Mouse (Mus musculus) adrenal gland, adult 18-20 months (tissue): ENCODE results near the gene Mrgprg. TPM values are rescaled to one million over a fixed set of nuclear protein-coding genes. Genes with fewer than 3 reads are reported as not detected.

ENCODE experiments used
- DNase-seq, 2 experiments: peaks; one replicate each; pipeline ENCODE4 v3.0.0; 2021 to 2022; ENCODE audit warnings: low spot score in 2 of 2
- long read RNA-seq, 2 experiments: library from polyadenylated mRNA; stranded (forward); transcript quantifications; one replicate each; pipeline ENCODE4 v2.0.0; 2021
- total RNA-seq, 2 experiments: library from RNA; stranded (reverse); gene quantifications; 1 replicate in 1 of 2; 2 replicates in 1 of 2; pipeline ENCODE4 v1.2.3; 2021

Gene Mrgprg
- total RNA-seq, result 1 to 10 TPM; 1.7 to 2.2 TPM
- long read RNA-seq, experiment 1, partial matches to known transcripts, result 0 of 1 reads
- long read RNA-seq, experiment 1, other reads (novel, unspliced or antisense), result 1 of 1 reads
- long read RNA-seq, experiment 2, result 0 reads

- no peak for DNase-seq
Observed at GRCm38 (mm10) chr7:143766893-143767292, at the start of gene Mrgprg. Gene Mrgprg (minus strand): TSS chr7:143766993.

- no peak for DNase-seq
Observed at GRCm38 (mm10) chr7:143808909-143809308, 42.1 kb upstream of the Mrgprg start.

GRCm38 (mm10) chr7:143805199-143805624, 38.4 kb upstream of the Mrgprg start:
- no peak for DNase-seq

GRCm38 (mm10) chr7:143801195-143802065, 34.6 kb upstream of the Mrgprg start:
- no peak for DNase-seq

- no peak for DNase-seq
Observed at GRCm38 (mm10) chr7:143800770-143801169, 34.0 kb upstream of the Mrgprg start.

- no peak for DNase-seq
Observed at GRCm38 (mm10) chr7:143798783-143799182, 32.0 kb upstream of the Mrgprg start.

- peak; percentile 46 to 48 for DNase-seq
Observed at GRCm38 (mm10) chr7:143793121-143793520, 26.3 kb upstream of the Mrgprg start.

- DNase-seq, result no peak
Observed at GRCm38 (mm10) chr7:143792336-143792985, 25.7 kb upstream of the Mrgprg start.

GRCm38 (mm10) chr7:143783996-143784829, 17.4 kb upstream of the Mrgprg start, which contains the start of gene Mrgpre:
Gene Mrgpre (minus strand): TSS chr7:143784500.
- DNase-seq, result peak; percentile 53 to 67

- DNase-seq, result no peak
Observed at GRCm38 (mm10) chr7:143783378-143783995, 16.7 kb upstream of the Mrgprg start.

GRCm38 (mm10) chr7:143777375-143777774, 10.6 kb upstream of the Mrgprg start:
- no peak for DNase-seq

- no peak for DNase-seq
Observed at GRCm38 (mm10) chr7:143776137-143776536, 9.3 kb upstream of the Mrgprg start.

- DNase-seq, result no peak
Observed at GRCm38 (mm10) chr7:143769461-143769860, 2.7 kb upstream of the Mrgprg start.

- no peak for DNase-seq
Observed at GRCm38 (mm10) chr7:143768267-143768666, 1.5 kb upstream of the Mrgprg start.

- DNase-seq, result no peak
Observed at GRCm38 (mm10) chr7:143764876-143765530, 1.8 kb downstream of the Mrgprg start.

GRCm38 (mm10) chr7:143763794-143764193, 3.0 kb downstream of the Mrgprg start:
- DNase-seq, result no peak

- no peak for DNase-seq
Observed at GRCm38 (mm10) chr7:143758956-143759355, 7.8 kb downstream of the Mrgprg start.

- no peak for DNase-seq
Observed at GRCm38 (mm10) chr7:143757696-143758095, 9.1 kb downstream of the Mrgprg start.

GRCm38 (mm10) chr7:143757027-143757390, 9.8 kb downstream of the Mrgprg start:
- DNase-seq, result peak; percentile 68 to 70
